Mouse (Mus musculus) monocyte, adult 5-6 weeks (primary cell): ENCODE measurements at regions not wholly inside any gene's neighbourhood (a gene's known extent, or its start where the extent isn't known, plus 50 kb on each side); places are given as distances from the start of the nearest gene placed in this dataset.

Experiments
- ATAC-seq: fragments of 153-309, 156-312 bp; replicated peaks from 2 replicates; pipeline ENCODE4 v1.8.0; 2017; ENCODE audit warnings: mild to moderate bottlenecking; ENCODE audit not compliant: low TSS enrichment, insufficient number of reproducible peaks, severe bottlenecking, poor library complexity, low FRiP score

DNA sequence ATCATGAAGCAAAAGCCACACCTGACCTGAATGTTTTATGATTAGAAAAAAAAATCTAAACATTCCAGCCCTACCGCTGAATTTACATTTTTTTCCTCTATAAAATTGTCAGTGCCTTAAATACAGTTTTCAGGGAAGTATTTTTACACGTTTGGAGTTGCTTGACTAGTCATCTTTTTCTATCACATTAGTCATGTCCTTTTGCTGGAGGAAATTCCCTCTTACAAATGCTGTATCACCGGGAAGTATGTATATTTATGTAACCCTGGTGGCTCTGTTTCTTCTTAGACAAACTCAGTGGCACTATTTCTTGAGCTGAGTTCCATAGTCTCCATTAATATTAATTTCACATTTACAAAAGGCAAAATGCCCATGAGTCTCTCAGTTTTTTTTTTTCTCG, 1122.7 kb upstream of the Zeb2 start:
- ATAC-seq, result no peak

DNA sequence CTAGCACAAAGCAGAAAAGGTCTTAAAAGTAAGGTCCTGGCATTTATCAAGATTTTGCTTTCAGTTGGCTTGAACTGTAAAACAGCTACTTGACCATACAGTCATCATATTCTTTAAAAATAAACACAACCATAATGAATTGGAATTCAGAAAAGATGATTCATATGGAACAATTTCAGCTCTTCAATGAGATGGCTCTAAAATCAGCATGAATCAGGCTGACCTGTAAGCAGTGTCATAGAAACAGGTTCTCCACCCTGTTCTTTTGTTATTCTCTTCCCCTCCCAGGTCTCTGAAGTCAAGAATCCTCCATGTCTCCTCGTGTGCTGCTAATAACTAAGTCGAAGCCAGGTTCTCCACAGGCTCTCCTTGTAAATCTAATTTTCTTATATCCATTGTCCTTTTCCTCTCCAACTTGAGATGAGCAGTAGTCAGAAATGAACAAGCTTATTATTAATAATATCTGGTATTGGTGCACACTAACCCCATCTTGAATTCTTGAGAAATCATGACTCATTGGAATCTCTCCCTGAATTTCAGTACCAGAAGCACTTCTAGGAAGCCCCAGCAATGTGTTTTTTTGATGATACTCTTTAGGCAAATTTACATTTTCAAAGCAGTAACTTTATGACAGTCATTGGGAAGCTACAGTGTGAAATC, 1113.7 kb upstream of the Zeb2 start:
- ATAC-seq, result no peak

DNA sequence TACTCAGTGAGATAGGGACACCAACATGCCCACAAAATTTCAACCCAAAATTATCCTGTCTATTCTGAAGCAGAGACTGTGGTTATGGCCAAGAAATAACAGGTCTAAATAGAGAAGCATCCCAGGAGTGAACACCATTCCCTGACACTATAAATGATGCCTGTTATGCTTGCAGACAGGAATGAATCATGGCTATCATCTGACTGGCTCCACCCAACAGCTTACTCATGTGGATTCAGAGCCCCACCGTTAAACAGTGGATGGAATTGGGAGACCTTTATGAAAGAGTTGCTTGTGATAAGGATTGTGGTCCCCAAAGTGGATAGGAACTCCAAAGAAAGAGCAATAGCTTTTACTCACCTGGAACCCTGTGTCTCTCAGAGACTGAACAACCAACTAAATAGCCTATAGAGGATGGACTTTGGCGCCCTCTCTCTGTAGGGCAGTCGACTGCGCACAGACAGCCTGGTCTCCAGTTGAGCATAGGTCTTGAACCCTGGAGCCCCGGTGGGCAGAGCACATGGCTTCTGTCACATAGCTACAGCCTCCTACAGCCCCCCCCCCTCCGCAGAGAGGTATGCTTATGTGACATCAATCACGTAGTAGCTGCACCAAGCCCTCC, 1101.3 kb upstream of the Zeb2 start:
- ATAC-seq, result no peak

DNA sequence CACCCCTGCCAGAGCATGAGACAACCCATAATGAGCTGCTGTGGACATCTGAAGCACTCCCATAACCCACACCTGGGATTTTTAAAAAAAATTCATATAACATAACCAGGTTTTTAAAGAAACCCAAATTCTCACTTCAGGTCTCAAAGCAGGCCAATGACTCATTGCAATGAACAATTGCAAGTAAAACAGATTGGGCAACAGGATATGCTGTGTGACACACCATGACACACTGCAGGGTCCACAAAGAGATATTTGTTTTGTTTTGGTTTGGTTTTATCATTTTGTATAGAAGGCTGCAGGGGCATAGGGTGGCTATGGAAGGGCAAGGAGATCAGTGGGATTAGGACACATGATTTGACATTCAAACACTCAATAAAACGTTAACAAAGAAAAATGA, 1082.1 kb upstream of the Zeb2 start:
- no peak for ATAC-seq

DNA sequence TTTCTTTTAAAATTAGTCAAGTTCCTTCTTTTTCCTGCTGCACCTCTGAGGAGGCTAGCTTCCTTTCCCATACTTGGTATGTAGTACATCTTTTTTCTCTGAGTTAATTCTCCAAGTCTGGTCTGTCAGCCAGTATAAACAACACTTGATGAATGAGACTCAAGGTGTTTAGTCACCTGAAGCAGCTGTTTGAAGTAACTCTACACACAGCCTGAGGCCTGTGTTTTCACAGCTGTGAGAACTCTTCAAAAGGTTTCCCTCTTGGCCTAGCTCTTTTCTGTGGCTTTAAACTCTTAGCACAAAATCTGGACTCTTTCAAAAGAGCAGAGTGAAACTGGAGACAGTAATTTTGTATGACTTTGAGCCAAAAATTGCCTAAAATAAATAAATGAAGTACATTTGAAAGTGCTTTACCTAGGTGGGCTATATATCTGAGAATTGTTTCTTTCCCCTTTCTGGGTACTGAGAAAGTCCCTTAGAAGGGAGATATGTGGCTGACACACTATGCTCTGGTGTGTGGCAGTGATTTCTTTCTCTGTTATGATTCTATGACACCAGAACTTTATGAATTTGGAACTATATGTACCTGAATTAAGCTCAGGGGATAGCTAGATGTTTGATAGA, 1070.2 kb upstream of the Zeb2 start:
- ATAC-seq, result no peak

DNA sequence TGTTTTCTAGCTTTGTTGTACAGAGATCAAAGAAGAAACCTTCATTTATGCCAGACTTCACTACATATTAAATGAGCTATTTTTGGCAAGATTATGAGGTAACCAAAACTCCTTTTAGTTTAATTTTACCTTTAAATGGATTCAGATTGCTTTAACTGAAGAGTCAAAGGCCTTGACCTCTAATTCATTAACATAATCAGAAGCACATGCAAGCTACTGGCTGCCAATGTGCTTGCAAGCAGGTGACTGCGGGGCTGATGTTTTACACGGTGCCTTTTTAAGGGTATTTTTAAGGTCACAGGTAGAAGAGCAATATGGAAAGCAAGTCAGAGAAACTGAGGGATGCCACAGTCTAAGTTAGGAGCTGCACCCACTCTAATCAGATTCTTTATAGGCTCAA, 1066.0 kb upstream of the Zeb2 start:
- ATAC-seq, result no peak

DNA sequence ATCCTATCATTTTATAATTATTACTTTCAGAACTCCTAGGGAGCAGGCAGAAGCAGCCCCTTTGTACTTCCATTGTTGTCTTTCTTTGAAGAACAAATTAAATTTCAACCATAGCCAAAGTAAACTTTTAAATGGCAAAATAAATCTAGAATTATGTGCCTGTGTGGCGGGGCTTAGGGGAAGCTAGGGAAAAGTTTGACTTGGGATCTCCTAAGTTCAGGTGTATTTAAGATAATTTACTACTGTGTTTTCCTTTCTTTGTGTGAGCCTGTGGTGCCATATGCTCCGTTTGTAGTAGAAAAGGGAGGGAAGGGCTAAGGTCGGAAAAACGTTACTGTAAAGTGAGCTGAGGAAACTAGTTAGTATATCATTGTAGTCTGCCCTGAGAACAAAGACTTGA, 1062.5 kb upstream of the Zeb2 start:
- no peak for ATAC-seq

DNA sequence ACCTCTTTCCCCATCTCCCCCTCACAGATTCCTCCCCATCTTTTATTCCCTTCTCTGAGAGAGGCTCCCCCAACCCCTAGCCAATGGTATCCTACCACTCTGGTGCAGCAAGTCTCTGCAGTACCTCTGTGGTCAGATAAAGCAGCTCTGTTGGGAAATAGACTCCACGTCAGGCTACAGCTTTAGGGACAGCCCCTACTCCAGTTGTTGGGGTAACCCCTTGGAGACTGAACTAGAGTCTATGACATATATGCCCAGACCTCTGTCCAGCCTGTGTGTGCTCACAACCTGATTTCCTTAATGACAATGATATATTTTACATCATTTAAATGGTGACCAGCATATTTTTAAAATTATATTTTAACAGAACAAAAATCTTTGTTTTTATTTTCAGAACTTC, 1051.3 kb upstream of the Zeb2 start:
- ATAC-seq, result no peak

DNA sequence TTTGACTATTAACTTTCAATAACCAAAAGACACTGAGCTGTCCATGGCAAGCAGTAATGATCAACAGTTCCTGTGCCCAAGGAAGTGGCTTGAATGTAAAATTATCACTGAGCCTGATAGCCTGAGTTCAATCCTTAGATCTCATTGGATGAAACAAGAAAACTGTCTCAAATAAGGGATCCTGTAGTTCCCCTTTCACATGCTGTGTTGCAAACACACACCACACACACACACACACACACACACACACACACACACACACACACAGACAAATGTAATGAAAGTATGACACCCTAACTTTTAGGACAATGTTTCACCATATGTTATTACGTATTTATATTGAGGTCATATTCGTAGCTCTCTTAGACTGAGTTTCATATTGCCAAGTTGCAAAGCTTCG, 1032.7 kb upstream of the Zeb2 start:
- ATAC-seq, result peak; percentile 66

DNA sequence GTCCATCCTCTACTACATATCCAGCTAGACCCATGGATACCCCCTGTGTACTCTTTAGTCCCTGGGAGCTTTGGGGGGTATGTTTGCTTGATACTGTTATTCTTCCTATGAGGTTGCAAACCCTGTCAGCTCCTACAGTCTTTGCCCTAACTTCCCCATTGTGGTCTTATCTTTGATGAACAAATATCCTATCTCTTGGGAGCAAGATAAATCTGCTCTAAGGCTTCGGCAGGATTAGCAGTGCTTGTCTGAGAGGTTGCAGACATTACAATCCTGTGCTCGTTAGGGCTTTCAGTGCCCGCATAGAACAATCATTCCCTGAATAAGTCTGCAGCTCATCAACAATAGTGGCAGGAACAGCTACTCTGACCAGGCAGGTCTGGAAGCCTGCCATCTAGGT, 1002.7 kb upstream of the Zeb2 start:
- ATAC-seq, result no peak

DNA sequence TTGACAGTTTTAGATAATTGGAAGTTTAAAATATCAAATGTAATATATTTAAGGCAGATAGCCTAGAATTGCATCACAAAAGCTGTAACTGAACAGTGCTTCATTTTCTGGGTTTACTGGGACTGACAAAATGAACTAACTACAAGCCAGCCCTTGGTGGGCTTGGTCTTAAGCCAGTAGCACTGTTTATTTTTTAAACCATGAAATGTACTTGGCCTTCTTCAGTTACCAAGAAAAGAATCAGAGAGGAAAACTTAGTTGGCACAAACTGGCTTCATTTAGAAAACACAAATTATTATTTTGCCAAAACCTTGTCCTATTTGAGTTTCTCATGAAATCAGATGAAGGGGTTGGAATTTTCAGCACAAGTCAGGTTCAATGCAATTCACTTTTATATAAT, 989.8 kb upstream of the Zeb2 start:
- ATAC-seq, result no peak

DNA sequence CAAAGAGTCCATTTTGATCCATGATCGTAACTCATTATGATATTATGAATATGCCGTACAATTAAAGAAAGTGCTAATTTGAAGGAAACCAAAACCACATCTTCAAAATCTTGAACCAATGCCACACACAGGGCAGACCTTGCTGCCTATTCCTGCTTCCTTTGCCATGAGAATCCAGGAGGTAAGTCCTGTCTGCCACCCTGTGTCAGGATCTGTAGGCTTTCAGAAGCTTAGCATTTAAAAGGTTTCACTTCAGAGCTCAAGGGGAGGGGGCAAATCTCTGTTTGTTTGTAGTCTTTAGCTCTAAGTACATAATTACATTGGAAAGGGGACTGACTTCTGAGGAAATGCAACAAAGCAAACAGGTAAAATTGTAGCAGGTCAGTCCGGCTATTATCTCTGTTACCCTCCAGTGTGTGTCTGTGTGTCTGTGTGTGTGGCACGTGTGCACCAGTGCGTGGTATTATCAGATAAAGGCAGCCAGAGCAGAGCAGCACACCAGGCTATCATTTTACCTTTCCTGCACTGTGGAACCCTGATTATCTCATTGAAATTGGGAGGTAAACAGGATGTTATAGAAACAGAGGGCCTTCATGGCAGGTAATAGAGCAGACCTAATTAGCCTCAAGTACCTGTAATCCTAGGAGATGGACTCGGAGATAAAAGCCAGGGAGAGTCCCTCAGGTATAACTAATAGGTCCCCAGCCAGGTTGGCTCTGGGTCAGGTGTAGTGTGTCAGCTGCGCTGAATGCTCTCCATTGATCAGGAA, 948.0 kb upstream of the Zeb2 start:
- ATAC-seq, result no peak

DNA sequence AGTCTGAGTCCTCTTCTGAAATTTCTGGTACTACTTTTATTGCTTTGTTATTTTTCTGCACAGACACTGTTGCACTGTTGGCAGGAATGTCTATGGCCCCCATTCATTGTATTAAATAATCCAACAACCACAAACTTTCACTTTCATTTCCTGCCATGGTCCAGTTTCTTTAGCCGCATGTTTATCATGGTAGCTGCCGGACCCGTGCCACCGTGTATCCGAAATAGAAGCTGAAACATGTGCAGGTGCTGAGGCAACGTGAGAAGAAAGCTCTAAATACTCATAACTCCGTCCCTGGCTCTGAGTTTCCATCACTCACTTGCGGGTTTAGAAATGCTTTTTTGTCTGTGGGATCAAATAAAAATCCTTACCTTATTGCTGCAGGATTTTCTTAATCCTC, 938.5 kb upstream of the Zeb2 start:
- ATAC-seq, result no peak

DNA sequence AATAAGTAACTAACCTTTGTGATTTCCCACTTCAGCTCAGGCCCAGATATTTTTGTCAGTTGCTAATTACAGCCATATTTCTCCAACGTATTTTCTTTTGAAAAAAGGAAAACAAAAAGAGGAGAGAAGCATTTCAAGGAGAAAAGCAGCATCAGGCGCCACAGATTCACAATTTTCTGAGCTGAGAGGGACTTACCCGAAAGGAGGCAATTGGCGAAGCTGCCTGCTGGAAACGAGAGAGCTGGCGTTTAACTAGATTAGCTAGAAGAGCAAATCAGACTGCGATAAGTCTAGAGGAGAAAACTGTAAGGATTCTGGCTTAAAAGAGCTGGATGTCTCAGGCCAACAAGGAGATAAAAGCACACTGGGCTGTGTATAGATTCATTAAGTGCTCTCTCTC, 937.7 kb upstream of the Zeb2 start:
- no peak for ATAC-seq

DNA sequence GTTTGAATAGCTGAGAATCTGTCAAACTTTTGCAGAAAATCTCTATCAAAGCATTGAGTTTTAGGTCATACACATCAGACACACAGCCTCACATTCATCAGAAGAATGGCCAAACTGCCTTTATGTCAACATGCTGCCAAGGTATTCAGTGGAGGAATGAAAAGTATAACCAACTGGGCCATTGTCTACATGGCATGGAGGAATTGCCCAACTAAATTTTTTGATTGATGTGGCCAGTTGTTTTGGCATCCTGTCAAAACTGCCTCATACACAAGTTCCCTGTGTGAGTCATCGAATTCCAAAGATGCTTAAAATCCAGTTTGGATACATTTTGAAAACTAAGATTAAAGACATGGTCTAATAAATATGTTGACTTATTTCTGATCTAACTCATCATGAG, 904.7 kb upstream of the Zeb2 start:
- no peak for ATAC-seq

DNA sequence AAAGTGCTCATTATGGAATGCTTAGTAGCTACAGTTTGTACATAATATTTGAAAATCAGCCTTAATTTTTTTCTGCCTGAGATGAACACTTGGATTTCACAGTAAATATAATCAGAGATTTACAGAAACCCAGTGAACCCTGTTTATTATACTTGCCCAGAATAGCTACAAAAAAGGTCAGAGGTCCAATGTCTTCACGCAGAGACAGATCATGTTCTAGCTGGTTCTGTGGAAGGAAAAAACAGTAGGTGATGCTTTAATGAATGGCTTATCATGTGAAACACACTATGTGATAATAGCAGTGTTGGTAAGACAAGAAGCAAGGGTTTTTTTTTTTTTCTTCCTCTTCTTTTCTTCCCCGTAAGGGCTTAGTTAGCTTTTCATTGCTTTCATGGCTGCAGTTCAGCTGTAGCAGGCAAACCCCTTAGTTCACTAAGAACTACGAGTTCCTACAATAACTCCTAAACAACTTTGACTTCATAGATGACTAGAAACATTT, 896.6 kb upstream of the Zeb2 start:
- no peak for ATAC-seq

DNA sequence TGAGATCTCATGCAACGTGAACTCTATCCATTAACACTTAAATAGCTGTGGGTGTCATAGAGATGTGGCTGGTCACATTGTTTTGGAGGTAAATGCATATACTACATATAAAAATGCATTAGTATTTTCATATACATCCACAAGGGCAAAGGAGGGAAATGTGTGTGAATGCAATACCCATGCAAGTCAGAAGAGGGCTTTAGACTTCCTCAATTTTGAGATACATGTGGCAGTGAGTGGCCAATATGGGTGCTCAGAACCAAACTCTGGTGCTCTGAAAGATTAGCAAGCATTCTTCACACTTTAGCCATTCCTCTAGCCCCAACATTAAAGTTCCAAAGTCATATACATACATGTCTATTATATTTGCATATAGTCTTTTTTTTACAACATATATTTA, 895.5 kb upstream of the Zeb2 start:
- ATAC-seq, result no peak

DNA sequence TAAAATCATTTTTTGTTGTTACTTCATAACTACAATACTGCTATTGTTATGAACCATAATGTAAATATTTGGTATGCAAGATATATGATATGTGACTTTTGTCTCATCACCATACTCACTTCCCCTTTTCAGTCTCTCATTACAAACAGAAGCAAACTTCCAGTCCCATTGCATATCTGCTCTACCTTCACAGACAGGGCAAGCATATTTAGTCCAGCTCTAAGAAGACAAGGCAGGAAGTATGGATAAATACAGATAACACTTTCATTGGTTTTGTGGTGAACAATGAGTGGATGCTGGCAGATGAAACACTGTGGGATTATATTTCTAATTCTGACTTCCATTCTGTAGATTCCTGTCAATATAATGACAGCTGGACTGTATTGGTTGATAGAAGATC, 858.0 kb upstream of the Zeb2 start:
- no peak for ATAC-seq

DNA sequence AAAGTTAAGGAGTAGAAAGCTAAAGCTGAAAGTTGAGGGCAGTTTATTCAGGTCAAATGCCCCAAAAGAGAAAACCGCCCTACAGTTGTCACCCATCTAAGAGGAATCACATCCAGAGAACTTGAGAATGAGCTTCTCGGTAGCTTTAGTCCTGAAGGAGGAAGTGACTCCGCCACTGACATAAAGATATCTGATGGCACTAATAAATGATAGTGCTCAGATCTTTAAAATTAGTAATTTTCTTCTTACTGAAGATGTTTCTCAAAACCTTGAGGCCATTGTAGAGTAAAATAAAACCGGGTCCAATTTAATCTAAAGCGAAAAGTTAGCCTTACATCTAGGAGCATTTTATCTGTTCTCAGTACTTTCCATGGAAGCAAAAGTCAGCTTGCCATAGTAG, 851.4 kb upstream of the Zeb2 start:
- ATAC-seq, result no peak
